Mouse (Mus musculus) kidney, embryonic 15.5 days (tissue): ENCODE results near the gene Jmjd1c. TPM values are rescaled to one million over a fixed set of nuclear protein-coding genes. Genes with fewer than 3 reads are reported as not detected.

Source experiments
- ATAC-seq: fragments of 200-750 bp; cut with Nextera tagmentation; replicated peaks from 2 replicates; pipeline ENCODE4 v1.8.0; 2017; ENCODE audit warnings: moderate TSS enrichment; ENCODE audit not compliant: low FRiP score
- H3K27ac ChIP-seq: fragments of 300-500 bp; sonication (generic); 2 replicates; pipeline ENCODE4 v1.5.1; 2015; ENCODE audit warnings: mild to moderate bottlenecking, inconsistent platforms
- H3K27me3 ChIP-seq: fragments of 300-500 bp; sonication (generic); 2 replicates; pipeline ENCODE4 v1.6.1; 2015; ENCODE audit warnings: inconsistent platforms
- H3K36me3 ChIP-seq: fragments of 300-500 bp; sonication (generic); 2 replicates; pipeline ENCODE4 v1.6.1; 2015; ENCODE audit warnings: inconsistent platforms
- H3K4me1 ChIP-seq: fragments of 300-500 bp; sonication (generic); 2 replicates; pipeline ENCODE4 v1.6.1; 2015; ENCODE audit warnings: inconsistent platforms
- H3K4me2 ChIP-seq: fragments of 300-500 bp; sonication (generic); 2 replicates; pipeline ENCODE4 v1.6.1; 2015; ENCODE audit warnings: moderate library complexity, mild to moderate bottlenecking, inconsistent platforms
- H3K4me3 ChIP-seq: fragments of 300-500 bp; sonication (generic); replicated peaks from 2 replicates; pipeline ENCODE4 v1.5.1; 2015; ENCODE audit warnings: mild to moderate bottlenecking, inconsistent platforms
- H3K9ac ChIP-seq: fragments of 300-500 bp; sonication (generic); 2 replicates; pipeline ENCODE4 v1.6.1; 2015; ENCODE audit warnings: mild to moderate bottlenecking, inconsistent platforms
- H3K9me3 ChIP-seq: fragments of 300-500 bp; sonication (generic); replicated peaks from 2 replicates; pipeline ENCODE4 v1.6.1; 2016; ENCODE audit warnings: inconsistent platforms
- WGBS: fragments of 180-500 bp; shearing (Covaris S2); methylation state at CpG from one replicate; pipeline ENCODE4 v1.1.7; 2015; ENCODE audit warnings: mixed read lengths; 5-methylcytosine and 5-hydroxymethylcytosine counted together
- polyA plus RNA-seq: library from polyadenylated mRNA; unstranded; fragments of >200 nt; fragmentation: Nextera tagmentation; extraction: Ambion mirVana; gene quantifications from 2 replicates; pipeline ENCODE4 v1.2.1, GENCODE M21; 2015

Jmjd1c gene
- polyA plus RNA-seq, 1 experiment from 2014 or later, result 42.6 TPM

- Histone ChIP-seq H3K27ac (no peak overlapping the region), H3K9ac (no peak overlapping the region), H3K4me1 (peaks cover 18% of the 10 kb centered on the region), H3K27me3 (no peaks in the 10 kb centered on the region), H3K9me3 (no peaks in the 10 kb centered on the region), H3K36me3 (no peaks in the 10 kb centered on the region), H3K4me2 (no peak overlapping the region), H3K4me3 (no peak overlapping the region)
- peak; percentile 71 for ATAC-seq
- WGBS, result 61% methylated on average over 21 of the region's 21 CpGs
Observed at GRCm38 (mm10) chr10:67075931-67076878, 19.7 kb upstream of the Jmjd1c start.

DNA sequence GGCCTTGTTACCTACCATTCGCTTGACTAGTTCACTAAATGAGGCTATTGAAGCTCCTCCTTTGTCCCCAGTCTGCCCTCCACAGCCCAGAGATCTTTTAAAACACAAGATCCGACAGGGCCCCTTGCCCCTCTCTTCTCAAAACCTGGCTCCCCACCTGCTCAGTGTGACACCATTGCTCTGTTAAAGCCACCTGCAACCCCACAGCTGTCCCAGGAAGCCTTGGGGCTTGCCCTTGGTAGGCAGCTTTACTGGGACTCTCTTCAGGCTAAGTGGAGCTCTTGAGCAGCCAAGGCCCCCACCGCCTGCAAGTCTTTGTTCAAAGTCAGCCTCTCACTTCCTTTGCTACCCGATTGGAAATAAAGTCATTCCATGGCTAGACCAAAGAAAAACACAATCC, 16.9 kb upstream of the Jmjd1c start:
- Histone ChIP-seq H3K4me2 (no peak overlapping the region), H3K27ac (peak overlapping the region; percentile 58), H3K36me3 (no peaks in the 10 kb centered on the region), H3K9me3 (no peaks in the 10 kb centered on the region; the same call in 1 of the 2 replicates), H3K27me3 (no peaks in the 10 kb centered on the region), H3K4me3 (no peak overlapping the region), H3K4me1 (peaks cover 19% of the 10 kb centered on the region), H3K9ac (no peak overlapping the region)
- 0 out of 2 replicates have a peak, but pooled peaks have one; percentile 24 for ATAC-seq
- WGBS, result 46% methylated on average over 4 of the region's 4 CpGs

DNA sequence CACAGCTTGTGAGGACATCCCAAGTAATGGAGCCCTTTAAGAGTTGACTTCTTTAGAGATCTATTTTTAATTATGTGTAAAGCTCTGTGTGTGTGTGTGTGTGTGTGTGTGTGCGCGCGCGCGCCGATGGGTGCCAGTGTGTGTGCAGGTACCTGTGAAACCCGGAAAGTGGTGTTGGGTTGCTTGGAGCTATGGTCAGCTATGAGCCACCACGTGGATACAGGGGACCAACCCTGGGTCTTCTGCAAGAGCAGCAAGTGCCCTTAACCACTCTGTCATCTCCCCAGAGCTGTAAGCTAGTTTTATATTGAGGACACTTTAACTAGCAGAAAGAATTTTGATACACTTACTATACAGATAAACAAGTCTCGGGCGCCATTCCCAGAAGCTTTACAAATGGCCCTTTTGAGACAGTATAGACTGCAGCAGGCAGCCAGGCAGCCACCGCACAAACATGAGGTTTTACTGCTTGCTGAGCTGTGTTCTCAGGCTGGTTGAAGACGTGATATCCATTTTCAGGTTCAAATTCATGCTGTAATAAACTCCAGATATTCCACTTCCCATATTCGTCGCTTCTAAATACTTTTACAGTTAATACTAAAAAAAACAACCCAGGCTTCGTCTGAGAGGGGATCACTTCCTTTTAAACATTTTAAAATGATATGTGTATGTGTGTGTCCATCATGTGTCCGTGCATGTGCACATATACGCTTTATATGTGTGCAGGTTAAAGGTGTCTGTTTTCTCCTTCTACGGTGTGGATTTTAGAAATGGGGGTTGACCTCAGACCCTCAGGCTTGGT, 14.5 kb upstream of the Jmjd1c start:
- WGBS, result 74% methylated on average over 18 of the region's 18 CpGs
- H3K36me3 ChIP-seq, result no peaks in the 10 kb centered on the region
- H3K4me3 ChIP-seq, result no peak overlapping the region
- H3K9me3 ChIP-seq, result no peaks in the 10 kb centered on the region; the same call in 1 of the 2 replicates
- no peak for ATAC-seq
- H3K27me3 ChIP-seq, result no peaks in the 10 kb centered on the region
- no peak overlapping the region for H3K4me2 ChIP-seq
- 0 out of 2 replicates have a peak overlapping the region, but pooled peaks have one; percentile 6 for H3K27ac ChIP-seq
- H3K9ac ChIP-seq, result no peak overlapping the region
- H3K4me1 ChIP-seq, result peaks cover 25% of the 10 kb centered on the region

GRCm38 (mm10) chr10:67082531-67082930, 13.4 kb upstream of the Jmjd1c start:
- Histone ChIP-seq H3K4me3 (no peak overlapping the region), H3K27me3 (no peaks in the 10 kb centered on the region), H3K9ac (no peak overlapping the region), H3K4me2 (no peak overlapping the region), H3K9me3 (no peaks in the 10 kb centered on the region; the same call in 1 of the 2 replicates), H3K4me1 (peaks cover 30% of the 10 kb centered on the region), H3K27ac (no peak overlapping the region), H3K36me3 (no peaks in the 10 kb centered on the region)
- 77% methylated on average over 4 of the region's 4 CpGs for WGBS
- ATAC-seq, result no peak

- H3K4me1 ChIP-seq, result peaks cover 29% of the 10 kb centered on the region
- no peaks in the 10 kb centered on the region for H3K27me3 ChIP-seq
- H3K27ac ChIP-seq, result no peak overlapping the region
- no peaks in the 10 kb centered on the region for H3K36me3 ChIP-seq
- no peaks in the 10 kb centered on the region; the same call in 1 of the 2 replicates for H3K9me3 ChIP-seq
- no peak overlapping the region for H3K9ac ChIP-seq
- H3K4me3 ChIP-seq, result no peak overlapping the region
- 78% methylated on average over 10 of the region's 10 CpGs for WGBS
- H3K4me2 ChIP-seq, result no peak overlapping the region
- no peak for ATAC-seq
Observed at GRCm38 (mm10) chr10:67083446-67084166, 12.3 kb upstream of the Jmjd1c start.

GRCm38 (mm10) chr10:67085124-67085523, 10.8 kb upstream of the Jmjd1c start:
- H3K9ac ChIP-seq, result no peak overlapping the region
- no peak overlapping the region for H3K4me3 ChIP-seq
- no peaks in the 10 kb centered on the region; the same call in 1 of the 2 replicates for H3K9me3 ChIP-seq
- H3K36me3 ChIP-seq, result no peaks in the 10 kb centered on the region
- H3K4me2 ChIP-seq, result no peak overlapping the region
- H3K27me3 ChIP-seq, result no peaks in the 10 kb centered on the region
- no peak overlapping the region for H3K27ac ChIP-seq
- WGBS, result 90% methylated on average over 10 of the region's 10 CpGs
- no peak for ATAC-seq
- H3K4me1 ChIP-seq, result peaks cover 22% of the 10 kb centered on the region

GRCm38 (mm10) chr10:67085916-67086315, 10.0 kb upstream of the Jmjd1c start:
- H3K27me3 ChIP-seq, result no peaks in the 10 kb centered on the region
- no peak overlapping the region for H3K9ac ChIP-seq
- no peak overlapping the region for H3K27ac ChIP-seq
- H3K4me1 ChIP-seq, result peaks cover 22% of the 10 kb centered on the region
- ATAC-seq, result no peak
- H3K9me3 ChIP-seq, result no peaks in the 10 kb centered on the region; the same call in 1 of the 2 replicates
- no peaks in the 10 kb centered on the region for H3K36me3 ChIP-seq
- H3K4me3 ChIP-seq, result no peak overlapping the region
- WGBS, result 75% methylated on average over 7 of the region's 7 CpGs
- no peak overlapping the region for H3K4me2 ChIP-seq

GRCm38 (mm10) chr10:67087447-67088226, 8.3 kb upstream of the Jmjd1c start:
- Histone ChIP-seq H3K27ac (no peak overlapping the region), H3K36me3 (no peaks in the 10 kb centered on the region), H3K4me1 (peaks cover 16% of the 10 kb centered on the region), H3K4me3 (no peak overlapping the region), H3K27me3 (no peaks in the 10 kb centered on the region), H3K9me3 (no peaks in the 10 kb centered on the region), H3K9ac (no peak overlapping the region), H3K4me2 (no peak overlapping the region)
- WGBS, result 83% methylated on average over 5 of the region's 5 CpGs
- ATAC-seq, result no peak

DNA sequence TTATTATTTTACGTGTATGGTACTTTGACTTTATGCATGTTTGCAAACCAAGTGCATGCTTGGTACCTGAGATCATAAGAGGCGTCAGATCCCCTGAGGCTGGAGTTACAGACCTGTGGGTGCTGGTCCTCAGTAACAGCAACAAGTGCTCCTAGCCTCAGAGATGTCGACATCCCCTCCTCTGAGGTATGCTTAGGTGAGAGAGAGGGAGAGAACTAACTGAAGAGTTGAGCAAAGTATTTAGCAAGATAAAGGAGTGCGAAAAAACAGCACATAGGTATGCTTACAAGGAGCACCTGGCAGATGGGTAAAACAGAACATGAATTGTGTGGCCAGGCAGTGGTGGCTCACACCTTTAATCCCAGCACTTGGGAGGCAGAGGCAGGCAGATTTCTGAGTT, 5.3 kb upstream of the Jmjd1c start:
- no peak for ATAC-seq
- Histone ChIP-seq H3K36me3 (no peaks in the 10 kb centered on the region), H3K9ac (no peak overlapping the region), H3K4me1 (peaks cover 22% of the 10 kb centered on the region), H3K27ac (no peak overlapping the region), H3K4me2 (no peak overlapping the region), H3K4me3 (no peak overlapping the region), H3K9me3 (no peaks in the 10 kb centered on the region), H3K27me3 (no peaks in the 10 kb centered on the region)
- 88% methylated on average over 4 of the region's 4 CpGs for WGBS

DNA sequence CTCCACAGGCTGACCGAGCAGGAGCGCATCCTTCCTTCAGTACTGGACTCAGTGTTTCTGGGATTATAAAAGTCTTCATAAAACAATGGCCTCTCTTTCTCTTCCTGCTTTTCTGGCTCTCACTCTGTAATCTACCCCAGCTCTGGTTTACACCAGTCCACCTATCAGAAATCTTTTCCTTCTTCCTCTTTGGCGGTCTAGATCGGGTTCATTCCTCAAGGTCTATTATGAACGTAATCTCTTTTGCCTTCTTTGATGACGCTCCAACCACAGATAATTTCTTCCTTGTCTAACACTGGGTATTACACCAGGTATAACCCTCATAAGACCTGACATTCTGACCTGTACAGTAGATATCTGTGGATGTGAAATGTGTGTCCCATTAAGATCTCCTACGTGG, 1.0 kb upstream of the Jmjd1c start:
- WGBS, result 75% methylated on average over 7 of the region's 7 CpGs
- Histone ChIP-seq H3K9me3 (no peaks in the 10 kb centered on the region), H3K4me3 (no peak overlapping the region), H3K27me3 (no peaks in the 10 kb centered on the region), H3K4me1 (peaks cover 32% of the 10 kb centered on the region), H3K4me2 (peak overlapping the region; percentile 79; the same call in 1 of the 2 replicates), H3K9ac (no peak overlapping the region), H3K36me3 (no peaks in the 10 kb centered on the region), H3K27ac (no peak overlapping the region)
- no peak for ATAC-seq
